Mouse (Mus musculus) cerebellum, postnatal 14 days (tissue): Measurements from ENCODE around the gene Eif5a.
"Not testable (repeated sequence)": the region's sequence is repeated elsewhere in the genome, so short reads cannot be mapped to it uniquely, and the experiment has no call there.

ENCODE experiments used
- DNase-seq, 2 experiments: peaks; one replicate each; pipeline ENCODE4 v3.0.0; 2021; ENCODE audit warnings: mixed read lengths in 2 of 2

Gene Eif5a

GRCm38 (mm10) chr11:69945997-69946891 is 24.5 kb upstream of the Eif5a start:
- peak in 1 of 2 experiments; percentile 31 for DNase-seq

- DNase-seq = no peak
These were observed 23.5 kb upstream of the Eif5a start for GRCm38 (mm10) chr11:69945216-69945615.

DNA sequence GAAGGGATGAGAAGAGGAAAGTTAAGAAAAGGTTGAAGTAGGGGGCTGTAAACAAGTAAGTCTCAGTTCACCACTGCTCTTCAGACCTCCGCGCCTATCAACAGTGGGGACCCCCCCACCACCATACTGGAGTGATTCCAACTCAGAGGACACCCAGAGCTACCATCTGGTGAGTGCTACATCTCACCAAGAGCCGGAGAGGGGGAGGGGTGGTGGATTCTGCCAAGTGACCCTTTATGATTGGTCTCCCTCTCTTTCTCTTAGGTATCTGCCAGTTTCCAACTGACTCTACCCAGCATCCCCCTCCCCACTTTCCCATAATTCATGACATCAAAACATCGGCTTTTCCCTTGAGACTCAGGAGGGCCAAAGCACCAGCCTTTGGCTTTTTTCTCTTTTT is 19.2 kb upstream of the Eif5a start:
- DNase-seq = peak; percentile 72 to 85

GRCm38 (mm10) chr11:69939731-69940130 is 18.0 kb upstream of the Eif5a start:
- no peak for DNase-seq

DNA sequence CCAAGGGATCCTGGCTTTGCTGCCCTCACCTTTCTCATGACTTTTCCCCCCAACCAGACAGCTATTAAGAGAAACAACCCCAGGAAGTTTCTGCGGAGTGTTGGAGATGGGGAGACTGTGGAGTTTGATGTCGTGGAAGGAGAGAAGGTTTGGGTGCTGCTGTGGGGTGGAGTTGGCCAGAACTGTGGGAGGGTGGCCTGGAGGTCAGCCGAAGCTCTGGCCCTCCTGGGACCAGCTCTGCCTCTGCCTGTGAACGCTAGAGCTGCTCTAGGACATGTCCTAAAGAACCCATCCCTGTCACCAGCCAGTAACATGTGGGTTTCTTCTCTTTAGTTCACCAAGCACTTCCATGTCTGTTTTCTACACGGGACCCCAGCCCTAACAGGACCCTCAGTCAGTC is 17.4 kb upstream of the Eif5a start:
- DNase-seq = no peak

- DNase-seq = no peak
These were observed 16.7 kb upstream of the Eif5a start for GRCm38 (mm10) chr11:69938401-69938979.

GRCm38 (mm10) chr11:69937834-69938233 is 16.1 kb upstream of the Eif5a start:
- DNase-seq = no peak

- DNase-seq = no peak
These were observed 15.6 kb upstream of the Eif5a start for GRCm38 (mm10) chr11:69937385-69937784.

DNA sequence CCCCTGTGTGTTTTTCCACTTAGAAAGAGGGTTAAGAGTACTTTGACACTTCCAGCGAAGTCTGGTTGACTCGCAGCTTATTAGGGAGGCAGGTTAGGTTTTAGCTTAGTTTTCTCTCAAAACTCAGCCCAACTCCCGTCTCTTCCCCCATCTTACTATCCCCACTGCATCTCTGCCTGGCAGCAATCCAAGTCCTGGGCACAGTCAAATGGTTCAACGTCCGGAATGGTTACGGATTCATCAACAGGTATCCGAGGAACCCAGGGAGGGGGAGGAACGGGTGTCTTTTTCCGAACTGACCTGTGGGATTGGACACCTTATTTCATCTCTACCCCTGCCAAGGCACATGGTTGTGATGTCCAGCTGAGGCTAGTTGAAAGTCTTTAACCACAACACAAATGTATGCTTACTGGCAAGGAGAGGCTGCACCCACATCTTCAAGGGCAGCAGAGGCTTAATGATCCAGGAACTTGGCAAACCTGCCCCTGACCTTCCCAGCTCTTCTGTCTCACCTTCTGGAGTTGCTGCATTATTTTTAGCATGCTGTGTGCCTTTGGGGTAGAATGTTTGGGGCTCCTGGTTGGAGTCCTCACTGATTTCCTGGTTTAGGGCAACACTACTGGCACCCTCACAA is 15.1 kb upstream of the Eif5a start:
- peak in 1 of 2 experiments; percentile 64 for DNase-seq

GRCm38 (mm10) chr11:69936156-69936555 is 14.4 kb upstream of the Eif5a start:
- DNase-seq = peak; percentile 48 to 70

GRCm38 (mm10) chr11:69935137-69935879 is 13.6 kb upstream of the Eif5a start, which contains the start of gene Ybx2:
TSS of gene Ybx2 (plus strand) at chr11:69935796.
- peak; percentile 98 to 99 for DNase-seq

DNA sequence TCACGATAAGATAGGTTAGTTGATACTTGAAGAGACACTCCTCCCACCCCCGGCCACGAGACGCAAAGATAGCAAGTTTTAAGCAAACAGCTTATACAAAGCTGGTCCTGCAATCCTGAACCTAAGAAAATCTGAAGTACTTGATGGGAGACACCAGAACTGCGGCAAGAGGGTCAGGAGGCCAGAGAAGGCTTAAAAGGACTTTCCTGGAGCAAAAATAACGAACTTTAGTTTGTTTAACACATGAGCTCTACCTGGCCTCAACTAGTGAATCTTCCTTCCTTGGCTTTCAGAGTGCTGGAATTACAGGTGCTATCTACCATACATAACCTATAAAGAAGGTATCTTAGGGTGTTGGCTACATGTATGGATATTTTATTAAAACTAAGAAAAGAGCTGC is 12.9 kb upstream of the Eif5a start:
- DNase-seq = no peak

GRCm38 (mm10) chr11:69934169-69934568 is 12.4 kb upstream of the Eif5a start:
- DNase-seq = peak; percentile 96 to 99

DNA sequence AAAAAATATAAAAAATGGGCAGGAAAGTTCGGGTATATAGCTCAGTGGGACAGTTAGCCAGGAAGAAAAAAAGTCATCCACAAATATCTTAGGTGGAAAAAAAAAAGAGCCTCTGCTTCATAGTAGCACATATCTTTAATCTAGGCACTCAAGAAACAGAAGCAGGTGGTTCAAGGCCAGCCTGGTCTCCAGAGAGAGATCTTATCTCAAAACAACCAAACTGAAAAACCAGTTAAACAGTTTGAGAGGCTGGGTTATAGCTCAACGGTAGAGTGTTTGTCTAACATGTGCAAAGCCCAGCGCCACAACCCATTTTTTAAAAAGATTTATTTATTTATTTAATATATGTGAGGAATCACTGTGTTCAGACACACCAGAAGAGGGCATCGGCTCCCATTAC is 11.3 kb upstream of the Eif5a start:
- no peak for DNase-seq

GRCm38 (mm10) chr11:69932254-69932653 is 10.5 kb upstream of the Eif5a start:
- DNase-seq = no peak

GRCm38 (mm10) chr11:69931769-69932168 is 10.0 kb upstream of the Eif5a start:
- no peak for DNase-seq

GRCm38 (mm10) chr11:69930967-69931537 is 9.3 kb upstream of the Eif5a start:
- no peak for DNase-seq

DNA sequence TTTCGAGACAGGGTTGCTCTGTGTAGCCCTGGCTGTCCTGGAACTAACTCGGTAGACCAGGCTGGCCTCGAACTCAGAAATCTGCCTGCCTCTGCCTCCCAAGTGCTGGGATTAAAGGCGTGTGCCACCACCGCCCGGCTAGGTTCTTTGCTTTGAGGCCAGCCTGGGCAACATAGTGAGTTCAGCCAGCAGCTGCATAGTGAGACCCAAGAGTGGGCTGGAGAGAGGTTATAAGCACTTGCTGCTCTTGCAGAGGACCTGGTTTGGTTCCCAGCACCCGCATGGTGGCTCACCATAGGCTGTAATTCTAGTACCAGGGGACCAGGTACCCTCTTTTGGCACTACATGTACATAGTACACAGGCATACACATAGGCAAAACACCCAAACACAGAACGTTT is 8.4 kb upstream of the Eif5a start:
- not testable (repeated sequence) for DNase-seq

- DNase-seq = no peak
These were observed 8.0 kb upstream of the Eif5a start for GRCm38 (mm10) chr11:69929712-69930111.

DNA sequence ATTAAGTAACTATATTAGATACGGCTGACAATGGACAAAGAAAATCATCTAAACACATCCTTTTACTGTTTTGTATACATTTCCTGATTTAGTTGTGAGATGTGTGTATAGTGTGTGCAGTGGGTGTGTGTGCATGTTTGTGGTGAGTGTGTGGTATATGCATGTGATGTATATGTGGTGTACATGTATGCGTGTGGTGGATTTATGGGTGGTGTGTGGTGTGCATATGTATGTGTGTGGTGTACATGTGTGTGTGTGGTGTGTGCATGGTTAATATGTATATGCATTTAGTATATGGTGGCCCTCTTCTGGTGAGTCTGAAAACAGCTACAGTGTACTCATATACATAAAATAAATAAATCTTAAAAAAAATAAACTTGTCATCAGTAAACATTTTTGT is 5.7 kb upstream of the Eif5a start:
- DNase-seq = no peak

GRCm38 (mm10) chr11:69922796-69923195 is 1.0 kb upstream of the Eif5a start:
- DNase-seq = no peak

DNA sequence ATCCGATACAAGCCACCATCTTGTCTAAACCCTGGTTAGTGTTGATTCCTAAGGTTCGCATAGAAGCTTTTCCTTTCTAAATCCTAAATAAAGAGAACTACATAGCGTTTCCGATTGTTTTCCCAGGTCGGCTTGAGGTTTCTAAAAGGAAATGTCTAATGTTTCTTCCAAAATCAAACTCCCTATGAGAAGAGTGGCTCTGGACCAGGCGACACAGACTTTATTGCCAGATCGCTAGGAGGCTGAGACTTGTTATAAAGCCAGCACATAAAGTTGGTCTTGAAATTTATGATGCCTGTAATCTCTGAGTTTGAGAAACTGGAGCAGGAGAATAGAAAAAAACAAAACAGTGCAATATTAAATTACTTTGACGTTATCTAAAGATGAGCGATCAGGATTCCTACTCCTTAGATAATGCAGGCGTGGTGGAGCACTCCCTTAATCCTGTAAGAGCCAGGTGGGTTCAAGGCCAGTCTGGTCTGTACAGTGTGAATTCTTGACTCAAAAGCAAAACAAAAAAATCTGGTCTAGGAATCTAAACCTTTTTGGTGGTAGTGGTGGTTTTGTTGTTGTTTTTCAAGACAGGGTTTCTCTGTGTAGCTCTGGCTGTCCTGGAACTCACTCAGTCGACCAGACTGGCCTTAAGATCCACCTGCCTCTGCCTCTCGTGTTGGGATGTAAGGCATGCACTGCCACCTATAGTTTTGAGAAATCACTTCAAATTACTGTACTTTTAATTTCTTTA is 426 bp upstream of the Eif5a start:
- DNase-seq = no peak
